Mouse (Mus musculus): ENCODE measurements around the gene Mapk8ip3.

- TF ChIP-seq POLR2A (IDR thresholded peaks at IDR 0.05; ENCODE audit: insufficient read depth, low read length) (peak; percentile 19), CTCF (IDR thresholded peaks at IDR 0.05; ENCODE audit: low read depth, low read length) (no peak), EP300 (IDR thresholded peaks at IDR 0.05; ENCODE audit: insufficient read depth, low read depth, low read length) (0 out of 2 replicates have a peak, but pooled peaks have one; percentile 5)
Observed at GRCm38 (mm10) chr17:24896241-24896992, 40.4 kb downstream of the Mapk8ip3 start, which contains the start of gene Nme3.
